Mouse (Mus musculus) C2C12 (cell line): ENCODE results near the gene Gm49661. TPM values are rescaled to one million over a fixed set of nuclear protein-coding genes. Genes with fewer than 3 reads are reported as not detected.

ENCODE experiments used
- H3K27me3 ChIP-seq: one replicate; pipeline ENCODE4 v1.6.1; 2011; ENCODE audit not compliant: control insufficient read depth, insufficient read depth, insufficient read length
- H3K36me3 ChIP-seq: one replicate; pipeline ENCODE4 v1.6.1; 2011; ENCODE audit not compliant: control insufficient read depth, insufficient read depth
- H3K4me3 ChIP-seq: one replicate; pipeline ENCODE4 v1.5.1; 2011; ENCODE audit warnings: mild to moderate bottlenecking, control low read depth; ENCODE audit not compliant: poor library complexity, insufficient read depth, severe bottlenecking
- H3K79me2 ChIP-seq: one replicate; pipeline ENCODE4 v1.6.1; 2011; ENCODE audit not compliant: control insufficient read depth, insufficient read depth
- H3K79me3 ChIP-seq: one replicate; pipeline ENCODE4 v1.6.1; 2011; ENCODE audit warnings: low read depth, control low read depth
- H3ac ChIP-seq: one replicate; pipeline ENCODE3; 2011; ENCODE audit warnings: low read depth; ENCODE audit not compliant: control insufficient read depth, insufficient read length
- CEBPB ChIP-seq: IDR thresholded peaks from one replicate; pipeline ENCODE4 v1.6.1; 2011; ENCODE audit warnings: low read depth, mild to moderate bottlenecking, control low read depth, moderate library complexity
- CTCF ChIP-seq: IDR thresholded peaks from one replicate; pipeline ENCODE4 v1.5.1; 2011; ENCODE audit not compliant: control insufficient read depth, insufficient read depth, insufficient read length
- FOSL1 ChIP-seq: IDR thresholded peaks from one replicate; pipeline ENCODE4 v1.8.0; 2011; ENCODE audit warnings: mild to moderate bottlenecking, low read length; ENCODE audit not compliant: poor library complexity, insufficient read depth, severe bottlenecking
- MAX ChIP-seq: IDR thresholded peaks from one replicate; pipeline ENCODE4 v1.6.1; 2011; ENCODE audit warnings: mild to moderate bottlenecking, control low read depth
- MYOD1 ChIP-seq: IDR thresholded peaks from one replicate; pipeline ENCODE4 v1.6.1; 2011; ENCODE audit warnings: low read depth; ENCODE audit not compliant: control insufficient read depth, insufficient read length
- MYOG ChIP-seq: IDR thresholded peaks from one replicate; pipeline ENCODE4 v1.6.1; 2011; ENCODE audit not compliant: control insufficient read depth, insufficient read length; ENCODE audit errors: extremely low read depth
- USF1 ChIP-seq: IDR thresholded peaks from one replicate; pipeline ENCODE4 v1.6.1; 2011; ENCODE audit warnings: low read depth, mild to moderate bottlenecking, control low read depth, moderate library complexity
- polyA plus RNA-seq: library from polyadenylated mRNA; unstranded; fragments of >200 nt; fragmentation: generic; extraction: Trizol; gene quantifications from one replicate; pipeline ENCODE4 v1.2.1, GENCODE M21; 2012; ENCODE audit warnings: missing spikeins

The Gm49661 gene
- polyA plus RNA-seq, 1 experiment, result not detected

DNA sequence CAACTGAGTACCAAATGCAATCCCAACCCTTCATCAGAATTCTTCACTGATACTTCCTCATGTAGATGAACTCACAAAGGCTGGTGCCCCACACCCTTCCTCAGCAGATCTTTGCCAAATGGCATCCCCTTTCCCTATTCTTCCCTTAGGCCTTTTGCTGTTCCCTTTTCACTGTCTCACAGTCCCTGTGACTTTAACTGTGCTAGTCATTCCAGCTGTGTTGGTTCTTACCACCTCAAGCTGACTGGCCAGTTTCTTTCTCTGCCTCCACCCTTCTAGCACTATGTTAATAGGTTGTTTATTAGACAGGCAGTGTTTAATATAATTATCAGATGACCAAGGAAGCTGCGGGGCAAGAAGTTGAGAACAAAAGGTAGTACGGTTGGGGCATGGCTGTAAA is 583 bp downstream of the Gm49661 start:
- Histone ChIP-seq H3K4me3 (peak overlapping the region; percentile 55), H3K27me3 (no peaks in the 10 kb centered on the region), H3K79me2 (peaks cover 45% of the 10 kb centered on the region), H3K79me3 (peaks cover 16% of the 10 kb centered on the region), H3K36me3 (peaks cover 21% of the 10 kb centered on the region), H3ac (peak overlapping the region; percentile 19)
- no peak for TF ChIP-seq FOSL1
- TF ChIP-seq MYOG, result no peak
- no peak for TF ChIP-seq MYOD1
- no peak for TF ChIP-seq CEBPB
- TF ChIP-seq MAX, result no peak
- TF ChIP-seq USF1, result no peak
- TF ChIP-seq CTCF, result no peak

DNA sequence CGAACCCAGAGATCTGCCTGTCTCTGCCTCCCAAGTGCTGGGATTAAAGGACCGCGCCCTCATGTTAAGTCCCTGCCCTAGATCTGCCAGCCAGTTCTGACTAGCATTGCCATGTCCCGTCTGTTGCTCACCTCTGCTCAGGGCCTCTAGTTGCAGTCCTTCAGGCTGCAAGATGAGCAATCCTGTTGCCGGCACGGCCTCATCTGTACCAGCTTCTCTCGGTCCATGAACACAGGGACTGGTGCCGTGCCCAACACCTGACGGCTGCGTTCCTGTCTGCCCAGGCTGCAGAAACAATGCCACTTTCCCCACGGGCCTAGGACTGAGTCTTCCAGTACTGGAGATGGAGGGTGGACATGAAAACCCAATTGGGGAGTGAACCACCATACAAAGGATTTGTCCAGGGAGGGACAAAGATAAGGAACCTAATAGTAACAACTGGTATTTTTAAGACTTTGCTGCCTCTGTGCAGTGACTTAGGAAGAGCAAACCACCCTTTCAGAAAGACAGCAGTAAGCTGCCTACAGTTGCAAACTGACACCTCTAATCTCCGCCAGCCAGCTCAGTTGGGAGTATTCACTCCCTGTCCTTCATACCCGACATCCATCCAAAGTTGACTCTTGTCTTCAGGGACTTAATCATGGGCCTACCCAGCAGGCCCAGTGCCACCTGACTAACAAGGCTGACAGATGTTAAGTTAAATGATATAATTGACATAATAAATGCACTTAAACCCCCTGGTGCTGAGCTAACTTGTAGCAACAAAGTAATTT is 1.5 kb downstream of the Gm49661 start:
- TF ChIP-seq MYOD1 (no peak), FOSL1 (no peak), USF1 (no peak), CEBPB (no peak), CTCF (no peak), MYOG (no peak), MAX (no peak)
- Histone ChIP-seq H3K36me3 (peaks cover 21% of the 10 kb centered on the region), H3ac (no peak overlapping the region), H3K27me3 (no peaks in the 10 kb centered on the region), H3K79me3 (peaks cover 16% of the 10 kb centered on the region), H3K4me3 (no peak overlapping the region), H3K79me2 (peaks cover 45% of the 10 kb centered on the region)

DNA sequence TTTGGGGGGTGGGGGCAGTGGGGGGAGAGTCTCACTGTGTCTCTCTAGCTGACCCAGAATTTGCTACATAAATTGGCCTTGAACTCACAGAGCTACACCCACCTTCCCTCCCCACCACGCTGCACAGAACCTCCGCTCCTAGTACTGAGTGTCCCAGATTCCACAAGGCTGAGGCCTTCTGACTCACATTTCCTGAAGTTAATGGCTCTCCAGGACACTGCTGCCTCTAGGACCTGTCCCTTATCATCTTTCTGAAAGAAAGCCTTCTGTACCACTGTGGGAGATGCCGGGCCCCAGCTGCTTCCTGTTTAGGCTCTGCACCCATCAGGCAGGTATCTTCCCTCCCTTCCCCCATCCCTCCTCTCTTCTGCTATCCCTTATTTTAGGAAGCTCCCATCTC is 2.6 kb downstream of the Gm49661 start:
- H3K79me3 ChIP-seq, result peaks cover 16% of the 10 kb centered on the region
- H3K79me2 ChIP-seq, result peaks cover 45% of the 10 kb centered on the region
- no peak overlapping the region for H3K4me3 ChIP-seq
- TF ChIP-seq MAX, result no peak
- TF ChIP-seq CEBPB, result no peak
- TF ChIP-seq FOSL1, result no peak
- TF ChIP-seq MYOG, result no peak
- TF ChIP-seq MYOD1, result no peak
- TF ChIP-seq USF1, result no peak
- TF ChIP-seq CTCF, result no peak
- peaks cover 13% of the 10 kb centered on the region for H3K36me3 ChIP-seq
- H3K27me3 ChIP-seq, result no peaks in the 10 kb centered on the region
- H3ac ChIP-seq, result no peak overlapping the region

DNA sequence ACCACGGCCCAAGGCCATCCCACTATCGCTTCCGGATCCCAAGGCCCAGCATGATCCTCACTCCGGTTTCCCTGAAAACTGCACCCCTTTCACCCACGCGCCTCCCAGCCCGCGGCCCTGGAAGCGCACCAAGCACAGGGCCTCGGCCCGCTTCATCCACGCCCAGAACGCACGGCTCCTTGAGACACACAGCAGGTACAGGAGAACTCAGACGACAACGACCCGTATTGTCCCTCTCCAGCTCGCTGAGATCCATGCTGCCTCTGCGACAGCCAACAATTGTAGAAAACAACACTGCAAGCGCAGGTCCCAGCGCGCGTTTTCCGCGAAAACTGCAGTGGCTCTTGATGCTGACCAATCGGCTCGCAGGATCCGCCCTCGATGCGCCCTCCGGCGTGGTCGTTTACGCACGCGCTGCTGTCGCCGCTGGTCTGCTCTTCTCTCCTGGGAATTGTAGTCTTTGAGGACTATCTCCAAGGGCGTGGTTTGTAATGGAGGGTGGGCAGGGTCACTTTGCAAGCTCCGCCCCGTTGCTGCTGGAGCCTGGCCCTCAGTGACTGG is 3.4 kb downstream of the Gm49661 start:
- H3K79me3 ChIP-seq, result peaks cover 13% of the 10 kb centered on the region
- peak; percentile 69 for TF ChIP-seq MAX
- TF ChIP-seq MYOD1, result no peak
- no peaks in the 10 kb centered on the region for H3K27me3 ChIP-seq
- peaks cover 10% of the 10 kb centered on the region for H3K36me3 ChIP-seq
- peaks cover 38% of the 10 kb centered on the region for H3K79me2 ChIP-seq
- peak overlapping the region; percentile 70 for H3ac ChIP-seq
- peak overlapping the region; percentile 48 for H3K4me3 ChIP-seq

DNA sequence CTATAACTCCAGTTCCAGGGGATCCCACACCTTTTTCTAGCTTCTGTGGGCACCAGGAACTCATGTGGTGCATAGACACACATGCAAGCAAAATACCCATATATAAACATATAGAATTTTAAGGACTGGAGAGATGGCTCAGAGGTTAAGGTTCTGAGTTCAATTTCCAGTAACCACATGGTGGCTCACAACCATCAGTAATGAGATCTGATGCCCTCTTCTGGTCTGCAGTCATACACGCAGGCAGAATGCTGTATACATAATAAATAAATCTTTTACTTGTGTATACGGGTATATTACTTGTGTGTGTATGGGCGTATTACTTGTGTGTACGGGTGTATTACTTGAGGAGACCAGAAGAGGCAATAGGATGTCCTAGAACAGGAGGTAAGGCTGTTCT is 5.3 kb downstream of the Gm49661 start:
- Histone ChIP-seq H3K36me3 (peaks cover 10% of the 10 kb centered on the region), H3K4me3 (no peak overlapping the region), H3K79me3 (peaks cover 2% of the 10 kb centered on the region), H3ac (no peak overlapping the region), H3K27me3 (no peaks in the 10 kb centered on the region), H3K79me2 (peaks cover 19% of the 10 kb centered on the region)
- TF ChIP-seq CEBPB (no peak), MYOG (no peak), CTCF (no peak), MYOD1 (no peak), FOSL1 (no peak), MAX (no peak), USF1 (no peak)
